Mouse (Mus musculus) cerebellum, adult 2 months (tissue): ENCODE data around the gene Itga2.

Experiments used
- CTCF ChIP-seq: fragments of 200-500 bp; IDR thresholded peaks from 2 replicates; pipeline ENCODE4 v1.5.1; 2011; ENCODE audit warnings: low read depth, mild to moderate bottlenecking, control low read depth, low read length, moderate library complexity, borderline replicate concordance; ENCODE audit not compliant: insufficient read depth
- POLR2A ChIP-seq: fragments of 200-500 bp; IDR thresholded peaks from 2 replicates; pipeline ENCODE4 v1.6.1; 2011; ENCODE audit warnings: low read length, control low read depth, borderline replicate concordance; ENCODE audit not compliant: insufficient read depth

- TF ChIP-seq CTCF (no peak), POLR2A (no peak)
These were observed 93.3 kb downstream of the Itga2 start for GRCm38 (mm10) chr13:114838535-114838990.
